In the genomic region with DNA sequence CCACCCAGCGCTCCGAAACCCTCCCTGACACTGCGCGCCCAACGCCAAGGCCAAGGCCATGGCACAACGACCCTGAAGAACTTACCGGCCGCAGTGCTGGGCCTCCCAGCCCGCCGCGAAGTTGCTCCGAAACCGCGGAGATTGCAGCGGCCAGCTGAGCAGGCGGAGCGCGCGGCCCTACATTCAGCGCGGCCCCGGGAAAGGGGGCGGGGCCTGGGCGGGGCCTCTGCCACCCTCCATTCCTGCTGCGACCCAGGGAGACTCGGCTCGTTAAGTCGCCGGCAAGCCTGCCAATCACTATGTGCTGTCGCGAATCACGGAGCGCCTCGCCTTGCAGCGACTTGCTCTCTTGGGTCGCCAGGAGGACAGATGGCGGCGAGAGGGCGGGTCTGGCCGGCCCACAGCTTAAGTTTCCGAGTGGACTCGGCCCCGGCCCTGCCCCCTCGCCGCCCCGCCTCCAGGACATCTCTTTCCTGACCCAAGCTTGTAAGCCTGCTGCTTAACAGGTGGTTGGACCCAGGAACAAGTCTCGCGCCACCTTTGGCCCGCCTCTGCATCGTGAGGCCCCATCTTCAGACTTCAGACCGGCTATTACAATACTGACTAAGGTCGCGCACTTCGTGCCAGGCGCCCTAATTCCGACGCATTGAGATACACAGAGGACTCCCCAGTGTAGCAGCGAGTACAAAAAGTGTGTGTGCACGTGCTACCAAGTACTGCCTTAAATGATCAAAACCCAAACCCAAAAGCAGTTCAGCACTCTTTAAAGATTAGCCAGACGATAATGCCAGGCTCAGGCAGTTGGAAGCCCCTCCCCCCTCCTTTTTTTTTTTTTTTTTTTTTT, we compare ENCODE assay signal across 9 mouse cellular contexts. TPM values are rescaled to one million over a fixed set of nuclear protein-coding genes. Genes with fewer than 3 reads are reported as not detected.
DNase-seq lines count a peak whose midpoint lies in the region; ATAC-seq lines count a peak whose summit lies in the region.
"Had no signal": no experiment of that assay in that cellular context is flagged by ENCODE, and none has a peak within 500 bp of the region (broad histone marks: within the 10 kb centered on the region; RNA-seq: fewer than 3 reads in every experiment).

Gene Wfs1, minus strand, starts transcription at position 425 of the 844 bp plus-strand sequence.

- under 1% methylated on average over 40 of the region's 60 CpGs for WGBS in embryonic facial prominence, embryonic 14.5 days
- WGBS in limb, embryonic 13.5 days = under 1% methylated on average over 56 of the region's 60 CpGs
- WGBS in midbrain, embryonic 15.5 days = under 1% methylated on average over 60 of the region's 60 CpGs

- H3K9ac ChIP-seq in embryonic facial prominence, embryonic 14.5 days (ENCODE audit: low read depth, low read length) = peak within 1 kb of the TSS; percentile 75
- peak within 1 kb of the TSS; percentile 85 for H3K9ac ChIP-seq in limb, embryonic 13.5 days
- H3K9ac ChIP-seq in midbrain, embryonic 15.5 days = peak within 1 kb of the TSS; percentile 47

- no peaks in the 10 kb centered on the region for H3K4me1 ChIP-seq in embryonic facial prominence, embryonic 14.5 days (ENCODE audit: control insufficient read depth, insufficient read depth, low read length)
- H3K4me1 ChIP-seq in limb, embryonic 13.5 days = peaks cover 11% of the 10 kb centered on the region; the same call in 1 of the 2 replicates
- peaks cover 12% of the 10 kb centered on the region for H3K4me1 ChIP-seq in midbrain, embryonic 15.5 days

- peak within 1 kb of the TSS; percentile 71 for H3K4me3 ChIP-seq in embryonic facial prominence, embryonic 14.5 days (ENCODE audit: low read depth, low read length)
- H3K4me3 ChIP-seq in limb, embryonic 13.5 days = peak within 1 kb of the TSS; percentile 75
- peak within 1 kb of the TSS; percentile 53 for H3K4me3 ChIP-seq in midbrain, embryonic 15.5 days

- H3K27ac ChIP-seq in embryonic facial prominence, embryonic 14.5 days (replicated peaks; ENCODE audit: low read depth, low read length) = no peak within 1 kb of the TSS
- no peak within 1 kb of the TSS for H3K27ac ChIP-seq in limb, embryonic 13.5 days
- 0 out of 2 replicates have a peak within 1 kb of the TSS, but pooled peaks have one; percentile 13 for H3K27ac ChIP-seq in midbrain, embryonic 15.5 days

- H3K27me3 ChIP-seq in embryonic facial prominence, embryonic 14.5 days (replicated peaks; ENCODE audit: control insufficient read depth, insufficient read depth, low read length) = no peaks in the 10 kb centered on the region
- peaks cover 5% of the 10 kb centered on the region for H3K27me3 ChIP-seq in limb, embryonic 13.5 days
- H3K27me3 ChIP-seq in midbrain, embryonic 15.5 days (replicated peaks) = no peaks in the 10 kb centered on the region; the same call in 1 of the 2 replicates

- peak within 1 kb of the TSS; percentile 98 for H3K4me2 ChIP-seq in embryonic facial prominence, embryonic 14.5 days (ENCODE audit: low read depth, low read length)
- peak within 1 kb of the TSS; percentile 97 for H3K4me2 ChIP-seq in limb, embryonic 13.5 days (replicated peaks)
- H3K4me2 ChIP-seq in midbrain, embryonic 15.5 days = peak within 1 kb of the TSS; percentile 75

- ATAC-seq in embryonic facial prominence, embryonic 14.5 days (ENCODE audit: low read depth) = peak; percentile 99
- ATAC-seq in limb, embryonic 13.5 days (ENCODE audit: low FRiP score, low read depth) = peak; percentile 97
- ATAC-seq in midbrain, embryonic 15.5 days (replicated peaks) = peak; percentile 99

- no peaks in the 10 kb centered on the region for H3K36me3 ChIP-seq in embryonic facial prominence, embryonic 14.5 days (ENCODE audit: control insufficient read depth, insufficient read depth, low read length)
- no peaks in the 10 kb centered on the region for H3K36me3 ChIP-seq in limb, embryonic 13.5 days
- H3K36me3 ChIP-seq in midbrain, embryonic 15.5 days (replicated peaks) = no peaks in the 10 kb centered on the region
- H3K36me3 ChIP-seq: G1E had no signal

- H3K9me3 ChIP-seq in embryonic facial prominence, embryonic 14.5 days (ENCODE audit: control insufficient read depth, low read length) = no peaks in the 10 kb centered on the region
- H3K9me3 ChIP-seq in limb, embryonic 13.5 days = no peaks in the 10 kb centered on the region
- no peaks in the 10 kb centered on the region for H3K9me3 ChIP-seq in midbrain, embryonic 15.5 days

- peak; percentile 97 for DNase-seq in 3134 (ENCODE audit: extremely low read depth, insufficient read length, low spot score)
- DNase-seq in adrenal gland, postnatal 4 days (ENCODE audit: low spot score in 2 of 2) = peak; percentile 82 to 91
- peak; percentile 99 for DNase-seq in embryonic facial prominence, embryonic 14.5 days (ENCODE audit: low spot score)
- DNase-seq in heart, adult 9 months (ENCODE audit: low spot score in 2 of 2) = peak; percentile 99
- peak; percentile 99 for DNase-seq in kidney, adult 9 months
- peak; percentile 91 to 94 for DNase-seq in spleen, adult 18-20 months

RNA-seq across cellular contexts. Expression of gene Wfs1, which starts in this region (rescaled TPM):
- total RNA-seq in adrenal gland, postnatal 4 days (2021) = 10 to 100 TPM; 16.6 to 18.5 TPM
- 13.3 and 13.5 TPM in 2 replicates for polyA plus RNA-seq in embryonic facial prominence, embryonic 14.5 days (2014; fragmentation: Nextera tagmentation; extraction: Ambion mirVana)
- polyA plus RNA-seq in limb, embryonic 13.5 days (2015; fragmentation: Nextera tagmentation; extraction: Ambion mirVana) = 10.4 and 10.9 TPM in 2 replicates
- polyA plus RNA-seq in midbrain, embryonic 15.5 days (2015; fragmentation: Nextera tagmentation; extraction: Ambion mirVana) = 8.9 and 10.2 TPM in 2 replicates
